Mouse (Mus musculus): Measurements from ENCODE around the gene Oxgr1.

DNA sequence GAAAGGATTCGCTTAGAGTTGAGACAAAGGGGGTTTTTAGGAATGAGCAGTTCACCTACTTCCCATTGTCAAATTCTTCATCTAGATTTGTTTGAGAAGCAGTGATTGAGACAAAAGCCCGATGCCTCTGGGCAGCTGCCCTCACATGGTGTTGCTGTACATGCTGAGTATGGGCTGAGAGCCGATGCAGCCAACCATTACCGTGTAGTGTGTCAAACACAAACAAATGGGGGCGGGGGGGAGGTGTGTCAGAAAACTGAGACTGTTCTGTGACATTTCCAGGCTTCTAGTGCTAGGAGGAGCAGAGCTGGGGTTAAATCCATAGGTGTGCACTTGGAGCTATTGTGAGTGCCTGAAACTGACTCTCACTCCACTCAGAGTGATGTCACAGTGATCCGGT is 55.5 kb downstream of the Oxgr1 start:
- TF ChIP-seq POLR2A (IDR thresholded peaks at IDR 0.05; ENCODE audit: extremely low read depth, insufficient read depth, low read length) (no peak), CTCF (IDR thresholded peaks at IDR 0.05; ENCODE audit: low read depth, low read length) (no peak)
